Mouse (Mus musculus) heart, adult 2 months (tissue): ENCODE data around the gene Adgrf1. TPM values are rescaled to one million over a fixed set of nuclear protein-coding genes. Genes with fewer than 3 reads are reported as not detected.

ENCODE experiments used
- DNase-seq, 2 experiments: peaks; one replicate each; pipeline ENCODE4 v3.0.0; 2021
- H3K27ac ChIP-seq: fragments of 200-600 bp; 2 replicates; pipeline ENCODE4 v1.8.1; 2022
- H3K27me3 ChIP-seq: fragments of 200-500 bp; 2 replicates; pipeline ENCODE4 v1.6.1; 2012; ENCODE audit warnings: mild to moderate bottlenecking, low read length, inconsistent platforms, mixed read lengths; ENCODE audit not compliant: control insufficient read depth, insufficient read depth
- H3K36me3 ChIP-seq: fragments of 200-500 bp; 2 replicates; pipeline ENCODE4 v1.6.1; 2012; ENCODE audit warnings: low read length, inconsistent platforms; ENCODE audit not compliant: control insufficient read depth, insufficient read depth
- H3K4me1 ChIP-seq: fragments of 200-500 bp; 2 replicates; pipeline ENCODE4 v1.6.1; 2011; ENCODE audit warnings: low read length; ENCODE audit not compliant: control insufficient read depth, insufficient read depth
- H3K4me3 ChIP-seq: fragments of 200-600 bp; 2 replicates; pipeline ENCODE4 v1.8.1; 2022
- H3K79me2 ChIP-seq: fragments of 200-500 bp; replicated peaks from 2 replicates; pipeline ENCODE4 v1.6.1; 2012; ENCODE audit warnings: mild to moderate bottlenecking, inconsistent platforms, low read length, moderate library complexity, mixed read lengths; ENCODE audit not compliant: control insufficient read depth, insufficient read depth
- H3K9ac ChIP-seq: fragments of 200-500 bp; 2 replicates; pipeline ENCODE4 v1.6.1; 2012; ENCODE audit warnings: low read depth, mild to moderate bottlenecking, control low read depth, inconsistent platforms, low read length, mixed read lengths
- CTCF ChIP-seq: fragments of 200-600 bp; IDR thresholded peaks from 2 replicates; pipeline ENCODE4 v1.8.1; 2022; ENCODE audit warnings: antibody characterized with exemption, mild to moderate bottlenecking, moderate library complexity
- EP300 ChIP-seq: fragments of 200-500 bp; IDR thresholded peaks from 2 replicates; pipeline ENCODE4 v1.6.1; 2011; ENCODE audit warnings: low read depth, low read length, control low read depth; ENCODE audit not compliant: insufficient read depth
- POLR2A ChIP-seq: fragments of 200-500 bp; IDR thresholded peaks from 2 replicates; pipeline ENCODE4 v1.6.1; 2011; ENCODE audit warnings: mild to moderate bottlenecking, low read depth, low read length, control low read depth; ENCODE audit not compliant: insufficient read depth
- WGBS: fragments of 180-500 bp; shearing (Covaris S2); methylation state at CpG from one replicate; pipeline ENCODE4 v1.1.7; 2018; 5-methylcytosine and 5-hydroxymethylcytosine counted together
- intact Hi-C: fragments of 180-260 bp; cut with DNase I; formaldehyde crosslinking; loops from one replicate; pipeline ENCODE4 v1.15.1; 2025
- polyA plus RNA-seq: library from polyadenylated mRNA; depleted of rRNA; stranded (reverse); fragments of >200 nt; gene quantifications from 2 replicates; pipeline ENCODE4 v1.2.3, GENCODE M21; 2012
- total RNA-seq, 2 experiments: library from RNA; stranded (reverse); gene quantifications; 2 replicates each; pipeline ENCODE4 v1.2.3; 2021

Gene Adgrf1
- total and polyA plus RNA-seq, 3 experiments: 0.02 TPM; not detected in 2

- H3K4me3 ChIP-seq: no peak overlapping the region
- H3K4me1 ChIP-seq: peaks cover 36% of the 10 kb centered on the region
- WGBS: 59% methylated on average over 14 of the region's 14 CpGs
- DNase-seq: no peak
- no peaks in the 10 kb centered on the region for H3K27me3 ChIP-seq
- intact Hi-C loops: loop anchor here (2.0 to 10.0 kb wide), 2 partner anchors 14 to 362 kb away; partner anchors contain the start of gene Cd2ap
- peak overlapping the region; percentile 76 for H3K27ac ChIP-seq
- H3K36me3 ChIP-seq: peaks cover 7% of the 10 kb centered on the region
- no peaks in the 10 kb centered on the region for H3K79me2 ChIP-seq
- TF ChIP-seq CTCF (no peak), POLR2A (0 out of 2 replicates have a peak, but pooled peaks have one; percentile 7), EP300 (no peak)
- no peak overlapping the region for H3K9ac ChIP-seq
Observed at GRCm38 (mm10) chr17:43236656-43237250, 33.4 kb upstream of the Adgrf1 start.

- H3K27ac ChIP-seq: no peak overlapping the region
- no peaks in the 10 kb centered on the region for H3K79me2 ChIP-seq
- peaks cover 34% of the 10 kb centered on the region for H3K4me1 ChIP-seq
- H3K9ac ChIP-seq: no peak overlapping the region
- DNase-seq: no peak
- no peak overlapping the region for H3K4me3 ChIP-seq
- no peaks in the 10 kb centered on the region for H3K27me3 ChIP-seq
- intact Hi-C loops: loop anchor here (10.0 kb wide), 1 partner anchor 364 kb away; the partner anchor contains the start of gene Cd2ap
- peaks cover 7% of the 10 kb centered on the region for H3K36me3 ChIP-seq
- 85% methylated on average over 6 of the region's 6 CpGs for WGBS
- TF ChIP-seq EP300 (no peak), POLR2A (no peak), CTCF (no peak)
Observed at GRCm38 (mm10) chr17:43239035-43239434, 31.1 kb upstream of the Adgrf1 start.

DNA sequence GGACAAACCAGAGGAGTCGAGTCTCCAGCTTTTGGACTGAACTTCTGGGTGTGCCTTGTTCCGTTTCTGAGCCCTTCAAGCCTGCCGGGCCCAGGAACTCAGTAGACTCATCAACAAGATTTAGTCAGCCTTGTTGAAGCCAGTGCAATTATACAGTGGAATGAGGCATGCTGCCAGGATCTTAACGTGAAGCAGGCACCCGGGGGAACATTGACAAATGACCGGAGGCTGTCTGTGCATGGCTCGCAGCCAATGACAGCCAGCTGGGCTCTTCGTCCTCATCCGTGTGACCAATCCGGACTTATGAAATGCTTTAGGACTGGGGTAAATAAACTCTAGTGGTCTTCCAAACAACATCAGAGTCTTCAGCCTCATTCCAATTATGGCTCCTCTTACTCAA, 29.0 kb upstream of the Adgrf1 start:
- no peak overlapping the region for H3K9ac ChIP-seq
- no peak for TF ChIP-seq POLR2A
- no peak for TF ChIP-seq CTCF
- peak; percentile 68; the same call in 1 of the 2 replicates for TF ChIP-seq EP300
- WGBS: 7% methylated on average over 10 of the region's 10 CpGs
- no peaks in the 10 kb centered on the region for H3K79me2 ChIP-seq
- peaks cover 6% of the 10 kb centered on the region for H3K36me3 ChIP-seq
- intact Hi-C loops: no loop called here
- H3K4me1 ChIP-seq: peaks cover 24% of the 10 kb centered on the region
- peak overlapping the region; percentile 58 for H3K27ac ChIP-seq
- peak; percentile 74 to 84 for DNase-seq
- H3K27me3 ChIP-seq: no peaks in the 10 kb centered on the region
- no peak overlapping the region for H3K4me3 ChIP-seq

DNA sequence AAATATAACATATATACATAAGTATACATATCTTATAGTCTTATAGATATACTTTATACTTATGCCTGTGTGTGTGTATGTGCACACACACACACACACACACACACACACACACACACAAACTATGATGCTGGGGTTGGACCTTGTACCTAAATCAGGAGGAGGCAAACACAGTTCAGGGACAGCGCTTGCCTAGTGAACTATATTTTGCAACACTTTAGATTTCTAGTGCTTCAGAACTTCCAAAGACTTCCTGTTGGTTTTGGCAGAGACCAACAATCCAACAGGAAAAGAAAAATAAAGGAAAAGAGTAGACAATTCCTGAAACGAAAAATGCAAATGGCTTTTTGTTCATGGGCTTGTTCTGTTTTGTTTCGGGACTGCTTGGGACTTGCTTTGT, 27.5 kb upstream of the Adgrf1 start:
- WGBS: 36% methylated on average over 3 of the region's 3 CpGs
- H3K9ac ChIP-seq: no peak overlapping the region

DNA sequence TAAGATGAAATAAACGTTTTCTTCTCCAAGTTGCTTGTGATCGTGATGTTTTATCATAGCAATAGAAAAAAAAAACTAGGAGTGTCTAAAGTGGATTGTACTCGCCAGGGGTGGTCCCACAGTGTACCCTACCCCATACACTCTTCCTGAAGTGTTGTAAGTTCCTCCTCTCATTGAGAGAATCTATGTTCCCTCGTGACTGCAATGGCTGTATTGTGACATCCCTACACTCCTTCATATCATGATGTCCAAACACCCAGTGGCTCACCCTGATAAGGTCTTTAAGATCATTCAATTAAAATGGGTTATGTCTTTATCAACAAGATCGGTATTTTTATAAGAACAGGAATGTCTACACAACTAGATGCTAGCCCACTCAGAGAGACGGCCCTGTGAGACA, 24.8 kb upstream of the Adgrf1 start:
- DNase-seq: no peak
- Histone ChIP-seq H3K27me3 (no peaks in the 10 kb centered on the region), H3K4me1 (peaks cover 17% of the 10 kb centered on the region), H3K9ac (no peak overlapping the region), H3K79me2 (no peaks in the 10 kb centered on the region), H3K36me3 (peaks cover 5% of the 10 kb centered on the region; the same call in 1 of the 2 replicates), H3K4me3 (no peak overlapping the region), H3K27ac (no peak overlapping the region)
- TF ChIP-seq EP300 (no peak), CTCF (no peak), POLR2A (no peak)
- intact Hi-C loops: no loop called here
- WGBS: 87% methylated on average over 6 of the region's 6 CpGs

More for the DNA sequence above, 27.5 kb upstream of the Adgrf1 start:
- no peak for DNase-seq
- TF ChIP-seq POLR2A: no peak
- no peak for TF ChIP-seq EP300
- TF ChIP-seq CTCF: no peak
- no peak overlapping the region for H3K27ac ChIP-seq
- H3K79me2 ChIP-seq: no peaks in the 10 kb centered on the region
- intact Hi-C loops: no loop called here
- peaks cover 19% of the 10 kb centered on the region for H3K4me1 ChIP-seq
- H3K4me3 ChIP-seq: no peak overlapping the region
- H3K27me3 ChIP-seq: no peaks in the 10 kb centered on the region
- peaks cover 5% of the 10 kb centered on the region; the same call in 1 of the 2 replicates for H3K36me3 ChIP-seq

DNA sequence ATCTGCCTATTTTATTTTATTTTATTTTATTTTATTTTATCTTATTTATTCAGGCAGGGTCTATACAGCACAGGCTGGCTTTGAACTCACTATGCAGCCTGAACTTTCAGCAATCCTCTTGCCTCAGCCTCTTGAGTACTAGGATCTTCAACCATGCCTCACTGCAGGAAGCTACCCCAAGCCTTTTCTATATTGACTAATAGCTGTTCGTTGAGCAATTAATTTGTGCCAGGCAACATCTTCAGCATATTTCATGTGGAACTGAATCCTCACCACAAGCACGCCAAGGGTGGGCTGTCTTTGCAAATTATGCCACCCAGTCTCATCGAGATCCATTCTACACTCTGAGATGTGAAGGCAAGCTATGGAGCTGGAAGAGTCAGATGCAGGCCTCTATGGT, 22.9 kb upstream of the Adgrf1 start:
- TF ChIP-seq POLR2A (no peak), EP300 (no peak), CTCF (no peak)
- H3K4me1 ChIP-seq: peaks cover 15% of the 10 kb centered on the region
- H3K4me3 ChIP-seq: no peak overlapping the region
- no peak overlapping the region for H3K27ac ChIP-seq
- intact Hi-C loops: no loop called here
- 92% methylated on average over 3 of the region's 3 CpGs for WGBS
- DNase-seq: no peak
- no peaks in the 10 kb centered on the region for H3K27me3 ChIP-seq
- H3K9ac ChIP-seq: no peak overlapping the region
- no peaks in the 10 kb centered on the region for H3K79me2 ChIP-seq
- H3K36me3 ChIP-seq: peaks cover 6% of the 10 kb centered on the region
